Comparison of ENCODE assay signal across 18 mouse cellular contexts in the genomic region with DNA sequence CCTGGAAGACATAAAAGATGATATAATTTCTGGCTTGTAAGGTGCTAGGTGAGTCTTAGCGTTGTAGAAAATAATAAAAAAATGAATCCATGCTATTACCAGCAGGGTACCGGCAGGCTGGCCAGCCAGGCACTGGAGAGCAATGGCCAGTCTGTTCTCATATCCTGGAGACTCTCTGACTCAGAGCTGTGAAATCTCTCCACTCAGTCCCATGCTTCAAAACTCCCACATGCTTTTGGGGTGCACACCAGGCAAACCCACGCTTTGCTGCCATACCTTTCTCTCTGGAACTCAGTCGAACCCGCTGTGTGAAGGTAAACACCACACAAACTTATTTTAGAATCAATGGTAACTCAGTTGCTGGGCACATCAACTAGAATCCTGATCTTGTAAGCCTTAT.
DNase-seq lines count a peak whose midpoint lies in the region; ATAC-seq and TF ChIP-seq lines count a peak whose summit lies in the region.
"Had no signal": no experiment of that assay in that cellular context is flagged by ENCODE, and none has a peak within 500 bp of the region (broad histone marks: within the 10 kb centered on the region; RNA-seq: fewer than 3 reads in every experiment).

No protein-coding gene starts in this region.

- ATAC-seq in forebrain, embryonic 14.5 days, result no peak
- ATAC-seq: forebrain, embryonic 13.5 days; forebrain, embryonic 16.5 days had no signal

- intact Hi-C loops in gastrocnemius, adult 2 months (cut with DNase I), result no loop called here

- H3K27ac ChIP-seq in gastrocnemius, adult 2 months, result no peak overlapping the region
- H3K27ac ChIP-seq in forebrain, embryonic 14.5 days (ENCODE audit: low read depth, low read length), result no peak overlapping the region
- H3K27ac ChIP-seq: embryonic facial prominence, embryonic 10.5 days; embryonic facial prominence, embryonic 12.5 days; forebrain, embryonic 13.5 days had no signal

- no peak overlapping the region for H3K9ac ChIP-seq in forebrain, embryonic 14.5 days (ENCODE audit: low read length)
- H3K9ac ChIP-seq: embryonic facial prominence, embryonic 12.5 days; forebrain, embryonic 13.5 days had no signal

- no peaks in the 10 kb centered on the region for H3K4me1 ChIP-seq in forebrain, embryonic 14.5 days (ENCODE audit: control insufficient read depth, insufficient read depth, low read length)
- H3K4me1 ChIP-seq: embryonic facial prominence, embryonic 10.5 days; embryonic facial prominence, embryonic 12.5 days; forebrain, embryonic 13.5 days had no signal

- 93% methylated on average over 5 of the region's 5 CpGs for WGBS in forebrain, embryonic 14.5 days

- H3K27me3 ChIP-seq in forebrain, embryonic 14.5 days (replicated peaks; ENCODE audit: control insufficient read depth, insufficient read depth, low read length), result no peaks in the 10 kb centered on the region
- H3K27me3 ChIP-seq: embryonic facial prominence, embryonic 12.5 days; forebrain, embryonic 13.5 days had no signal

- H3K36me3 ChIP-seq in forebrain, embryonic 14.5 days (ENCODE audit: control insufficient read depth, insufficient read depth, low read length), result no peaks in the 10 kb centered on the region
- H3K36me3 ChIP-seq: embryonic facial prominence, embryonic 10.5 days; embryonic facial prominence, embryonic 12.5 days had no signal

- TF ChIP-seq CTCF in gastrocnemius, adult 2 months (IDR thresholded peaks at IDR 0.05), result no peak

- H3K9me3 ChIP-seq in forebrain, embryonic 14.5 days (replicated peaks; ENCODE audit: control insufficient read depth, low read length), result no peaks in the 10 kb centered on the region
- H3K9me3 ChIP-seq: embryonic facial prominence, embryonic 10.5 days; forebrain, embryonic 13.5 days had no signal

- no peak overlapping the region for H3K4me3 ChIP-seq in gastrocnemius, adult 2 months
- H3K4me3 ChIP-seq in forebrain, embryonic 14.5 days (ENCODE audit: low read depth, low read length), result no peak overlapping the region
- H3K4me3 ChIP-seq: embryonic facial prominence, embryonic 10.5 days; embryonic facial prominence, embryonic 12.5 days; forebrain, embryonic 13.5 days had no signal

- DNase-seq in gastrocnemius, adult 2 months, result peak; percentile 13
- DNase-seq in gastrocnemius, postnatal 25 days, result no peak
- DNase-seq in right cerebral cortex, adult 18-20 months, result peak; percentile 27
- DNase-seq in right cerebral cortex, postnatal 25 days, result no peak
- peak; percentile 55 for DNase-seq in brain, adult 2 months (ENCODE audit: low read depth, low spot score)
- no peak for DNase-seq in forebrain, embryonic 14.5 days (ENCODE audit: low spot score)
- DNase-seq: adrenal gland, adult 2 months; adrenal gland, postnatal 10 days; adrenal gland, postnatal 25 days; cerebellum, adult 11-12 months; cerebellum, adult 2 months; cerebellum, adult 9-10 months; cerebellum, postnatal 10 days; cerebellum, postnatal 25 days had no signal

- no peak overlapping the region for H3K4me2 ChIP-seq in forebrain, embryonic 14.5 days (ENCODE audit: low read length)
- H3K4me2 ChIP-seq: embryonic facial prominence, embryonic 12.5 days; forebrain, embryonic 13.5 days had no signal

Comparison
In these comparisons a context has a peak if more than half of its experiments do, and no peak if none do; other contexts are left out.
1. DNase-seq: peak in gastrocnemius, adult 2 months (single experiment), right cerebral cortex, adult 18-20 months (single experiment) and brain, adult 2 months (single experiment); none in gastrocnemius, postnatal 25 days (single experiment), right cerebral cortex, postnatal 25 days (single experiment) and forebrain, embryonic 14.5 days (single experiment).